Mouse (Mus musculus): ENCODE results near the gene Strap. TPM values are rescaled to one million over a fixed set of nuclear protein-coding genes. Genes with fewer than 3 reads are reported as not detected.

The Strap gene
- polyA plus RNA-seq, 1 experiment from 2014 or later = 77.7 TPM

- Histone ChIP-seq H3K36me3 (ENCODE audit: control insufficient read depth, insufficient read depth, low read length) (no peaks in the 10 kb centered on the region), H3K4me2 (replicated peaks; ENCODE audit: low read depth) (no peak overlapping the region), H3K9ac (ENCODE audit: low read length) (no peak overlapping the region), H3K27me3 (ENCODE audit: control insufficient read depth, insufficient read depth, low read length) (no peaks in the 10 kb centered on the region), H3K4me1 (replicated peaks; ENCODE audit: control insufficient read depth, insufficient read depth) (no peaks in the 10 kb centered on the region), H3K4me3 (ENCODE audit: low read depth, low read length) (no peak overlapping the region), H3K27ac (replicated peaks) (no peak overlapping the region), H3K9me3 (ENCODE audit: control insufficient read depth, low read length) (0 out of 2 replicates have a peak, but pooled peaks cover 2% of the 10 kb centered on the region)
- no peak for TF ChIP-seq EP300 (optimal IDR thresholded peaks at IDR 0.05)
- TF ChIP-seq CTCF (IDR thresholded peaks at IDR 0.05; ENCODE audit: low read depth) = peak; percentile 83
- no peak for DNase-seq (ENCODE audit: low spot score)
- whole genome bisulfite sequencing = 72% methylated on average over 29 of the region's 29 CpGs
- ATAC-seq (ENCODE audit: low FRiP score, low TSS enrichment) = 0 out of 2 replicates have a peak, but pooled peaks have one; percentile 15
These were observed 62.0 kb downstream of the Strap start for GRCm38 (mm10) chr6:137796596-137797567.

GRCm38 (mm10) chr6:137799253-137799652, 64.4 kb downstream of the Strap start:
- Histone ChIP-seq H3K4me2 (replicated peaks; ENCODE audit: low read depth) (no peak overlapping the region), H3K9me3 (ENCODE audit: control insufficient read depth, low read length) (0 out of 2 replicates have a peak, but pooled peaks cover 2% of the 10 kb centered on the region), H3K27ac (replicated peaks) (no peak overlapping the region), H3K9ac (ENCODE audit: low read length) (no peak overlapping the region), H3K4me3 (ENCODE audit: low read depth, low read length) (no peak overlapping the region), H3K27me3 (ENCODE audit: control insufficient read depth, insufficient read depth, low read length) (no peaks in the 10 kb centered on the region), H3K36me3 (ENCODE audit: control insufficient read depth, insufficient read depth, low read length) (no peaks in the 10 kb centered on the region), H3K4me1 (replicated peaks; ENCODE audit: control insufficient read depth, insufficient read depth) (no peaks in the 10 kb centered on the region)
- TF ChIP-seq CTCF (IDR thresholded peaks at IDR 0.05; ENCODE audit: low read depth) (no peak), EP300 (optimal IDR thresholded peaks at IDR 0.05) (no peak)
- DNase-seq (ENCODE audit: low spot score) (no peak), ATAC-seq (ENCODE audit: low FRiP score, low TSS enrichment) (no peak)
- WGBS = 75% methylated on average over 9 of the region's 9 CpGs

Other genes with a start within 250 kb of the Strap start
- 17.6 and 23.1 TPM in 2 replicates for gene Eps8, start 80.2 kb upstream of the Strap start, polyA plus RNA-seq (2015; fragmentation: Nextera tagmentation; extraction: Ambion mirVana)
- gene Dera, start 19.5 kb downstream of the Strap start, polyA plus RNA-seq (2015; fragmentation: Nextera tagmentation; extraction: Ambion mirVana) = 47.1 and 49.4 TPM in 2 replicates

Data from stomach, postnatal 0 days (tissue).